Mouse (Mus musculus) thymus, postnatal 14 days (tissue): ENCODE results near the gene Slc45a3.

Experiments
- DNase-seq: peaks from one replicate; pipeline ENCODE4 v3.0.0; 2021

Gene Slc45a3

GRCm38 (mm10) chr1:132000506-132000905 lies 37.7 kb downstream of the Slc45a3 start:
- DNase-seq = peak; percentile 47

DNA sequence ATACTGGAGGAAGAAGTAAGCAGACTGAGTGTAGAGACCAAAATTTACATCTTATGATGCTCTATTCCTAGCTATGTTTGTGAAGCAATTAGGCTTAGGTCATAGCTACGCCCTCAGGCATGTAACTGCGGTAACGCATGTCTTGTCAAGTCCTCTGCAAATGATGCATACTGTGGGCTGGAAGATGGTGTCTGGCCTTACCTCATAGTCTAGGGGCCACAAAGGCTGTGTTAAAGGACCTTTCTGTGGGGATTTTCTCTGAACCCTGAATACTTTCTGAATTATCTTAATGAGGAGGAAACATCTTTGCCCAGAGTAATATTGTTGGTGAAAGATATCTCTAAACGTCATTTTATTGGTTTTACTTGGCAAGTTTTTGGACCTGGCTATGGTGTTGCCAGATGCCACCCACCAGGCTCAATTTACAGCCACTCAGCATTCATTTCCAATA lies 39.1 kb downstream of the Slc45a3 start:
- no peak for DNase-seq

- no peak for DNase-seq
Observed at GRCm38 (mm10) chr1:132003111-132003510, 40.3 kb downstream of the Slc45a3 start.

DNA sequence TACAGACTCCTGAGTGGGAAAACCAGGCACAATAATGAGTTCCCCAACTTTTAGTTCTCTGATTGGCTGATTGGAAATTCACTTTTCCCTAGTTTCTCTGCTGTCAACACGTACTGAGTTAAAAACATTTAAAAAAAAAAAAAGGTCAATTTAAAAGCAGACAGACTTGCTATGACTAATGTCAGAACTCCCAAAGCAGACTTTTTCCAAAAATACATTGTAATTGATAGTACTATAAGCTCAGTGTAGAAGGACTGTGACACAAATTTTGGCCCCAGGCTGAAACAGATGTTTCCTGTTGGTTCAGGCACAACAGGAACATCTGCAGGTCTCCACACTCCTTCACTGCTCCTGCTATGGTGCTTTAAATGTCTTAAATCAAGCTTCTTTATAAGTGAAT lies 41.0 kb downstream of the Slc45a3 start:
- DNase-seq = peak; percentile 30

DNA sequence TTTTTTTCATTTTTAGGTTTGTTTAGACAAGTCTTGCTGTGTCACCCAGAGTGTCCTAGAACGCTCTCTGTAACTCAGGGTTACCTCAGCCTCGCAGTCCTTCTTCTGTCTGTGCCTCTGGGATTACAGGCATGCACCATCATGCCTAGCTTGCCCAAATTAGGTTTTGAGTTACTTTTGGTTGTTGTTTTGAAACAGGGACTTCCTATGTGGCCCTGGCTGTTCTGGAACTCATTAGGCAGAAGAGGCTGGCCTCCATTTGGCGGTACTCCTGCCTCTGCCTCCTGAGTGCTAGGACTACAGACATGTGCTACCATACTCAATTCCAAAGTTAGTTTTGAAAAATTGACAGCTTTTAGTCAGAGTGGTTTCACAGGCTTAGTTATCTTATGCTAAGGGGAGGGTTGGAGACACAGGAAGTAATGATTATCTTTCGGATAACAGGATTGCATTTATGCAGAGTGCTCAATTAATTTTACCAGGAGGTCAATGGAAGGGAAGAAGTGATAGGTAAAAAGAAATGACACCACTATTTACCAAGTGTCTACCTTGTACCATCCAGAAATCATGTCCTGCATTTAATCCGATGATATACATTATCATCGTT lies 41.9 kb downstream of the Slc45a3 start:
- no peak for DNase-seq

DNA sequence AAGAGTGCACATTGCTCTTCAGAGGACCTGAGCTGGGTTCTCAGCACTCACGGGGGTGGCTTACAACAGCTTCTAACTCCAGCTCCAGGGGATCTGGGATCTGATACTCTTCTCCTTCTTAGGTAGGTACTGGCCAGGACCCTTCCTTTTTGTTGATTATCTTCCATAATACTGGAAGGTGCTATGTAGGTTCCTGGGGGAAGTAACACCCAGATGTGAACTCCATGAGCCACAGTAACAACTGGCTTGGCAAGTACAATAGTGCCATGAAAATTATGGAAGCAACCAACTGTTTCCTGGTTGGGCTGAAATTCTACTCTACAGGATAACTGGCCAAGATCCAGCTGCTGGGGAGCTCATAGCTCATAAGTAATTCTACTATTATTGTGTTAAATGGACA lies 42.7 kb downstream of the Slc45a3 start:
- DNase-seq = no peak

- DNase-seq = no peak
Observed at GRCm38 (mm10) chr1:132006046-132006445, 43.3 kb downstream of the Slc45a3 start.

GRCm38 (mm10) chr1:132006721-132007120 lies 44.0 kb downstream of the Slc45a3 start:
- no peak for DNase-seq

GRCm38 (mm10) chr1:132007282-132007815 lies 44.6 kb downstream of the Slc45a3 start, which contains the start of gene Elk4:
TSS of gene Elk4 (plus strand) at chr1:132007607.
- peak; percentile 94 for DNase-seq

- DNase-seq = peak; percentile 97
Observed at GRCm38 (mm10) chr1:132007828-132008827, 45.4 kb downstream of the Slc45a3 start.

GRCm38 (mm10) chr1:132008881-132009644 lies 46.3 kb downstream of the Slc45a3 start:
- DNase-seq = peak; percentile 33

- peak; percentile 66 for DNase-seq
Observed at GRCm38 (mm10) chr1:132010632-132011501, 48.1 kb downstream of the Slc45a3 start.

DNA sequence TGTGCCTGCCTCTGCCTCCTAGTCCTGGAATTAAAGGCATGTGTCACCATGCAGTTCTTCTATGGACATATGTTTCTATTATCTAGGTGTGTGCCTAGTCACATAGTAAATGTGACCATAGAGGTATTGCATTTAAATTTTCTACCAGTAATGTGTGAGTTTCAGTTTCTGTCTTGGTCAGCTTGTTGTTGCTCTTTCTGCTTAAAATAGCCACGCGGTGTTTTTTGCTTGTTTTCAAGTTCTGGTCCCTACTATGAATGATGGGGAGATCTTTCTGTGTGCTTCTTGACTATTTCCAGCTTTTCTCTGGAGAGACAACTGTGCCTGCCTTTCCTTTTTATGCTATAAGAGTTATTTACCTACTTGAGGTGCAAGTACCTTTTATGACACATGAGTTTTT lies 49.0 kb downstream of the Slc45a3 start:
- DNase-seq = no peak

DNA sequence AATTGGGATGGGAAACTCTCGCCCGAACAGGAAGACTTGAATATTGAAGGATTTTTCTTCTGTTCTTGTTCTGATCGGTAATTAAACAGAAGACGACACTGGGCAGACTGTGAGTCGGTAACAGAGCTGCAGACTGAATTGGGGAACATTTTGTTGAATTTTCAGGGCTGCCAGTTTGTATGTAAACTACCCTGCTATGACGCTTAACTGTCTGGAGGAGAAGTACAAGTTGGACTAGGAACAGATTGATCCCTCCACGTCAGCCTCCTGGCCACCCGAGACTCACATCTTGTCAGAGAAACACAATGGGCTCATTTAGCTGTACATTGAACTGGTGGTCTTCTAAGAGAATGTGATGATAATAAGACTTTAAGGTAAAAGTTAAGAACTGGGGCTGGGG lies 50.1 kb downstream of the Slc45a3 start:
- no peak for DNase-seq

- peak; percentile 28 for DNase-seq
Observed at GRCm38 (mm10) chr1:132014800-132015199, 52.0 kb downstream of the Slc45a3 start.

DNA sequence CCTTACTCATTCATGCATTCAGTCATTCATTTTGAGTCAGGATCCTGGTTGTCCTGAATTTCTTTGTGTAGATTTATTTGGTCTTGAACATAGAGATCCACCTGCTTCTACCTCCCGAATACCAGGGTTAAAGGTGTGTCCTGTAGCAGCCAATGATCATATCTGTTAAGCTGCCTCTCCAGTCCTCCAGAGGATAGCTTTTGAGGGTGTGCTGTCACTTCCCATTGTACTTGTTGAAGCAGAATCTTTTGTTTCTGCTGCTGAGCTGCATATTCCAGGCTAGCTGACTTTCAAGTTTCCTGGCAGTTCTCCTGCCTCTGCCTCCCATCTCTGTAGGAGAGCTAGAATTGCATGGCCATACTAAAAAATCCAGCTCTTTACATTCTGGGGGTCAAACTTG lies 53.9 kb downstream of the Slc45a3 start:
- DNase-seq = no peak

- DNase-seq = no peak
Observed at GRCm38 (mm10) chr1:132019876-132020275, 57.1 kb downstream of the Slc45a3 start.

DNA sequence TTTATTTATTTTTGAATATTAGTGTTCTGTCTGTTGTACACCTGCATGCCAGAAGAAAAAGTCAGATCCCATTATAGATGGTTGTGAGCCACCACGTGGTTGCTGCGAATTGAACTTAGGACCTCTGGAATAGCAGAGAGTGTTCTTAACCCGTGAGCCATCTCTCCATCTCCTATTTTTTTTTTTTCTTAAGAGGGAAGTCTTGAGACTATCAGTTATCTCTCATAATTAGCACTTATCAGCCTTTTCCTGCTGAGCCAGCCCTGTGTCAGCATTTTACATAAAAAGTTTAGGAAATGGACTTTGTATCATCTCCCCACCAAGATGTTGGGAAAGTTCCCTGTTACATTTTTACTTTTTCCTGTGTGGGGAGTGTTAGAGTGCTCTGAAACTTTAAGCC lies 59.3 kb downstream of the Slc45a3 start:
- DNase-seq = no peak

GRCm38 (mm10) chr1:132026925-132027646 lies 64.3 kb downstream of the Slc45a3 start:
- DNase-seq = no peak

GRCm38 (mm10) chr1:132027978-132028377 lies 65.2 kb downstream of the Slc45a3 start:
- no peak for DNase-seq

- no peak for DNase-seq
Observed at GRCm38 (mm10) chr1:132028413-132028812, 65.6 kb downstream of the Slc45a3 start.
